In the genomic region with DNA sequence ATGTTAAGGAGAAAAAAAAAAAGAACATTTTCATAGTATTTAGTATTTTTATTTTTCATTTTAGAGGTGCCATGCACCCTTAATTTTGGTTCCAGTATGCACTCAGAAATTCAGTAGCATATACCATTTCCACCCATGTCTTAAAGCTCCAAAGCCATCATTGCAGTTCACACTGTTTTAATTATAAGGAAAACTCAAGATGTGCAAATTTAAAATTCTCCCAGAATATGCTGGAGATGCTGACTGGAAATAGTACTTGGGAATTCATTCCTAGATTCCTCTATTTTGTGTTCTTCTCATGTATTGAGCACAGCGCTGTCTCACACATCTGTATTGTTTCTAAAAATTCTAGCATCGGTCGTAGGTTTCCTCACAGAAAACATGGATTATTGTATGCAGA, we compare ENCODE assay signal across 35 mouse cellular contexts.
"Had no signal": no experiment of that assay in that cellular context is flagged by ENCODE, and none has a peak within 500 bp of the region (broad histone marks: within the 10 kb centered on the region; RNA-seq: fewer than 3 reads in every experiment).

No protein-coding gene starts in this region.

- H3K4me1 ChIP-seq: heart, embryonic 12.5 days; heart, embryonic 13.5 days; heart, embryonic 15.5 days; hindbrain, embryonic 10.5 days; hindbrain, embryonic 12.5 days; hindbrain, embryonic 13.5 days; hindbrain, embryonic 15.5 days; intestine, embryonic 15.5 days; kidney, embryonic 15.5 days had no signal

- H3K4me3 ChIP-seq: heart, embryonic 12.5 days; heart, embryonic 13.5 days; heart, embryonic 15.5 days; hindbrain, embryonic 10.5 days; hindbrain, embryonic 12.5 days; hindbrain, embryonic 13.5 days; hindbrain, embryonic 15.5 days; intestine, embryonic 15.5 days; kidney, embryonic 15.5 days; layer of hippocampus, adult 2 months; left cerebral cortex, adult 2 months had no signal

- H3K27ac ChIP-seq: heart, embryonic 13.5 days; heart, embryonic 15.5 days; hindbrain, embryonic 10.5 days; hindbrain, embryonic 12.5 days; hindbrain, embryonic 13.5 days; hindbrain, embryonic 14.5 days; hindbrain, embryonic 15.5 days; hindbrain, postnatal 0 days; intestine, embryonic 15.5 days; kidney, embryonic 15.5 days; kidney, postnatal 0 days; layer of hippocampus, adult 2 months had no signal

- H3K27me3 ChIP-seq: heart, embryonic 12.5 days; heart, embryonic 13.5 days; heart, embryonic 15.5 days; hindbrain, embryonic 12.5 days; hindbrain, embryonic 13.5 days; hindbrain, embryonic 15.5 days; intestine, embryonic 15.5 days; kidney, embryonic 15.5 days had no signal

- H3K36me3 ChIP-seq: intestine, embryonic 15.5 days had no signal

- H3K9ac ChIP-seq: heart, embryonic 12.5 days; heart, embryonic 13.5 days; heart, embryonic 15.5 days; hindbrain, embryonic 12.5 days; hindbrain, embryonic 13.5 days; hindbrain, embryonic 14.5 days; hindbrain, embryonic 15.5 days; intestine, embryonic 15.5 days; kidney, embryonic 15.5 days had no signal

- H3K4me2 ChIP-seq: heart, embryonic 11.5 days; heart, embryonic 12.5 days; heart, embryonic 13.5 days; heart, embryonic 15.5 days; hindbrain, embryonic 12.5 days; hindbrain, embryonic 13.5 days; hindbrain, embryonic 14.5 days; hindbrain, embryonic 15.5 days; intestine, embryonic 15.5 days; kidney, embryonic 15.5 days had no signal

- H3K9me3 ChIP-seq: heart, embryonic 12.5 days; heart, embryonic 13.5 days; heart, embryonic 15.5 days; hindbrain, embryonic 10.5 days; hindbrain, embryonic 12.5 days; hindbrain, embryonic 13.5 days; hindbrain, embryonic 15.5 days; intestine, embryonic 15.5 days; kidney, embryonic 15.5 days had no signal

- ATAC-seq: hindbrain, embryonic 16.5 days; hindbrain, postnatal 0 days; inflammation-experienced regulatory T-cells, adult 6 months; intestine, embryonic 15.5 days; intestine, embryonic 16.5 days; intestine, postnatal 0 days had no signal

- DNase-seq: heart, postnatal 10 days; heart, postnatal 14 days; heart, postnatal 36 days; heart, postnatal 4 days; kidney, adult 11 months; kidney, adult 18-20 months; kidney, adult 2 months; kidney, adult 8-10 months; kidney, adult 9 months; kidney, postnatal 10 days; kidney, postnatal 14 days; kidney, postnatal 25 days; kidney, postnatal 36 days; kidney, postnatal 4 days; layer of hippocampus, adult 9-11 months; layer of hippocampus, postnatal 36 days had no signal
